Mouse (Mus musculus) embryonic facial prominence, embryonic 12.5 days (tissue): ENCODE data around the gene Osbpl8. TPM values are rescaled to one million over a fixed set of nuclear protein-coding genes. Genes with fewer than 3 reads are reported as not detected.

Experiments
- ATAC-seq: fragments of 200-750 bp; cut with Nextera tagmentation; 2 replicates; pipeline ENCODE4 v1.8.0; 2017; ENCODE audit not compliant: insufficient number of reproducible peaks, insufficient read depth, low FRiP score, low TSS enrichment
- H3K27ac ChIP-seq: fragments of 300-500 bp; sonication (generic); 2 replicates; pipeline ENCODE4 v1.5.1; 2016; ENCODE audit warnings: mild to moderate bottlenecking
- H3K27me3 ChIP-seq: fragments of 300-500 bp; sonication (generic); 2 replicates; pipeline ENCODE4 v1.6.1; 2016; ENCODE audit warnings: mild to moderate bottlenecking, moderate library complexity
- H3K36me3 ChIP-seq: fragments of 300-500 bp; sonication (generic); 2 replicates; pipeline ENCODE4 v1.6.1; 2016; ENCODE audit warnings: mild to moderate bottlenecking
- H3K4me1 ChIP-seq: fragments of 300-500 bp; sonication (generic); 2 replicates; pipeline ENCODE4 v1.6.1; 2016
- H3K4me2 ChIP-seq: fragments of 300-500 bp; sonication (generic); replicated peaks from 2 replicates; pipeline ENCODE4 v1.6.1; 2016; ENCODE audit warnings: mild to moderate bottlenecking, moderate library complexity
- H3K4me3 ChIP-seq: fragments of 300-500 bp; sonication (generic); 2 replicates; pipeline ENCODE4 v1.5.1; 2016; ENCODE audit warnings: mild to moderate bottlenecking
- H3K9ac ChIP-seq: fragments of 300-500 bp; sonication (generic); 2 replicates; pipeline ENCODE4 v1.6.1; 2016; ENCODE audit warnings: mild to moderate bottlenecking, moderate library complexity
- H3K9me3 ChIP-seq: fragments of 300-500 bp; sonication (generic); 2 replicates; pipeline ENCODE4 v1.6.1; 2016; ENCODE audit warnings: mild to moderate bottlenecking, moderate library complexity
- WGBS: fragments of 180-500 bp; shearing (Covaris S2); methylation state at CpG from one replicate; pipeline ENCODE4 v1.1.7; 2016; 5-methylcytosine and 5-hydroxymethylcytosine counted together
- polyA plus RNA-seq: library from polyadenylated mRNA; unstranded; fragments of >200 nt; fragmentation: Nextera tagmentation; extraction: Ambion mirVana; gene quantifications from 2 replicates; pipeline ENCODE4 v1.2.1, GENCODE M21; 2016

Gene Osbpl8
- polyA plus RNA-seq = 15.7 and 16.2 TPM in 2 replicates

GRCm38 (mm10) chr10:111164304-111165218 is at the start of gene Osbpl8:
Osbpl8 (plus strand) TSS chr10:111164752.
- H3K4me2 ChIP-seq = peak within 1 kb of the TSS; percentile 66

GRCm38 (mm10) chr10:111117198-111117845 is 47.2 kb upstream of the Osbpl8 start:
- no peak for ATAC-seq
- no peaks in the 10 kb centered on the region for H3K36me3 ChIP-seq
- no peak overlapping the region for H3K4me3 ChIP-seq
- H3K9me3 ChIP-seq = no peaks in the 10 kb centered on the region
- H3K4me1 ChIP-seq = no peaks in the 10 kb centered on the region
- no peak overlapping the region for H3K4me2 ChIP-seq
- H3K27me3 ChIP-seq = no peaks in the 10 kb centered on the region
- H3K27ac ChIP-seq = no peak overlapping the region
- H3K9ac ChIP-seq = no peak overlapping the region
- WGBS = 62% methylated on average over 7 of the region's 7 CpGs

More at GRCm38 (mm10) chr10:111164304-111165218, at the start of gene Osbpl8:
- no peaks in the 10 kb centered on the region for H3K36me3 ChIP-seq
- no peaks in the 10 kb centered on the region for H3K9me3 ChIP-seq
- under 1% methylated on average over 70 of the region's 84 CpGs for WGBS
- peak within 1 kb of the TSS; percentile 93 for H3K9ac ChIP-seq
- peak; percentile 92 for ATAC-seq
- H3K4me1 ChIP-seq = peaks cover 8% of the 10 kb centered on the region; the same call in 1 of the 2 replicates
- peak within 1 kb of the TSS; percentile 84 for H3K27ac ChIP-seq
- no peaks in the 10 kb centered on the region for H3K27me3 ChIP-seq
- peak within 1 kb of the TSS; percentile 97 for H3K4me3 ChIP-seq

GRCm38 (mm10) chr10:111118292-111118691 is 46.3 kb upstream of the Osbpl8 start:
- whole genome bisulfite sequencing = 69% methylated on average over 9 of the region's 9 CpGs
- Histone ChIP-seq H3K4me3 (no peak overlapping the region), H3K27me3 (no peaks in the 10 kb centered on the region), H3K9ac (no peak overlapping the region), H3K27ac (no peak overlapping the region), H3K4me1 (no peaks in the 10 kb centered on the region), H3K4me2 (no peak overlapping the region), H3K36me3 (no peaks in the 10 kb centered on the region), H3K9me3 (no peaks in the 10 kb centered on the region)
- ATAC-seq = no peak

- no peak overlapping the region for H3K4me2 ChIP-seq
- WGBS = 42% methylated on average over 3 of the region's 3 CpGs
- no peaks in the 10 kb centered on the region for H3K36me3 ChIP-seq
- H3K27me3 ChIP-seq = no peaks in the 10 kb centered on the region
- no peak overlapping the region for H3K9ac ChIP-seq
- no peak overlapping the region for H3K27ac ChIP-seq
- no peak for ATAC-seq
- no peak overlapping the region for H3K4me3 ChIP-seq
- H3K4me1 ChIP-seq = no peaks in the 10 kb centered on the region
- no peaks in the 10 kb centered on the region for H3K9me3 ChIP-seq
These were observed 45.4 kb upstream of the Osbpl8 start for GRCm38 (mm10) chr10:111118991-111119650.

- no peak overlapping the region for H3K9ac ChIP-seq
- no peak for ATAC-seq
- no peak overlapping the region for H3K4me2 ChIP-seq
- H3K27me3 ChIP-seq = no peaks in the 10 kb centered on the region
- no peaks in the 10 kb centered on the region for H3K9me3 ChIP-seq
- H3K36me3 ChIP-seq = no peaks in the 10 kb centered on the region
- no peaks in the 10 kb centered on the region for H3K4me1 ChIP-seq
- H3K4me3 ChIP-seq = no peak overlapping the region
- H3K27ac ChIP-seq = no peak overlapping the region
These were observed 44.8 kb upstream of the Osbpl8 start for GRCm38 (mm10) chr10:111119756-111120155.

- Histone ChIP-seq H3K27ac (no peak overlapping the region), H3K4me3 (no peak overlapping the region), H3K4me2 (no peak overlapping the region), H3K36me3 (no peaks in the 10 kb centered on the region), H3K9ac (no peak overlapping the region), H3K4me1 (no peaks in the 10 kb centered on the region), H3K9me3 (no peaks in the 10 kb centered on the region), H3K27me3 (no peaks in the 10 kb centered on the region)
- WGBS = 78% methylated on average over 10 of the region's 10 CpGs
- ATAC-seq = no peak
These were observed 41.6 kb upstream of the Osbpl8 start for GRCm38 (mm10) chr10:111122864-111123398.

GRCm38 (mm10) chr10:111124175-111124574 is 40.4 kb upstream of the Osbpl8 start:
- Histone ChIP-seq H3K9me3 (no peaks in the 10 kb centered on the region), H3K27ac (no peak overlapping the region), H3K36me3 (no peaks in the 10 kb centered on the region), H3K9ac (no peak overlapping the region), H3K27me3 (no peaks in the 10 kb centered on the region), H3K4me3 (no peak overlapping the region), H3K4me2 (no peak overlapping the region), H3K4me1 (no peaks in the 10 kb centered on the region)
- 88% methylated on average over 7 of the region's 7 CpGs for WGBS
- ATAC-seq = no peak

GRCm38 (mm10) chr10:111124767-111125315 is 39.7 kb upstream of the Osbpl8 start:
- 42% methylated on average over 1 of the region's 1 CpGs for WGBS
- Histone ChIP-seq H3K9me3 (no peaks in the 10 kb centered on the region), H3K4me3 (no peak overlapping the region), H3K27ac (no peak overlapping the region), H3K27me3 (no peaks in the 10 kb centered on the region), H3K4me1 (no peaks in the 10 kb centered on the region), H3K9ac (no peak overlapping the region), H3K4me2 (no peak overlapping the region), H3K36me3 (no peaks in the 10 kb centered on the region)
- ATAC-seq = no peak

GRCm38 (mm10) chr10:111127388-111127787 is 37.2 kb upstream of the Osbpl8 start:
- WGBS = 82% methylated on average over 10 of the region's 10 CpGs
- ATAC-seq = no peak
- Histone ChIP-seq H3K4me2 (no peak overlapping the region), H3K36me3 (no peaks in the 10 kb centered on the region), H3K9ac (no peak overlapping the region), H3K9me3 (no peaks in the 10 kb centered on the region), H3K27ac (no peak overlapping the region), H3K27me3 (no peaks in the 10 kb centered on the region), H3K4me1 (no peaks in the 10 kb centered on the region), H3K4me3 (no peak overlapping the region)

GRCm38 (mm10) chr10:111128493-111128892 is 36.1 kb upstream of the Osbpl8 start:
- no peak for ATAC-seq
- Histone ChIP-seq H3K4me1 (no peaks in the 10 kb centered on the region), H3K36me3 (no peaks in the 10 kb centered on the region), H3K27me3 (no peaks in the 10 kb centered on the region), H3K4me3 (no peak overlapping the region), H3K4me2 (no peak overlapping the region), H3K9me3 (no peaks in the 10 kb centered on the region), H3K27ac (no peak overlapping the region), H3K9ac (no peak overlapping the region)
- WGBS = 73% methylated on average over 3 of the region's 3 CpGs

GRCm38 (mm10) chr10:111129867-111130620 is 34.5 kb upstream of the Osbpl8 start:
- H3K4me3 ChIP-seq = no peak overlapping the region
- no peak overlapping the region for H3K9ac ChIP-seq
- no peaks in the 10 kb centered on the region for H3K36me3 ChIP-seq
- H3K27me3 ChIP-seq = no peaks in the 10 kb centered on the region
- H3K4me1 ChIP-seq = no peaks in the 10 kb centered on the region
- ATAC-seq = no peak
- H3K27ac ChIP-seq = no peak overlapping the region
- WGBS = 86% methylated on average over 15 of the region's 15 CpGs
- H3K9me3 ChIP-seq = no peaks in the 10 kb centered on the region
- H3K4me2 ChIP-seq = no peak overlapping the region
